Mouse (Mus musculus) MEL (cell line): ENCODE data around the gene Pin1. TPM values are rescaled to one million over a fixed set of nuclear protein-coding genes. Genes with fewer than 3 reads are reported as not detected.
A peak's percentile ranks its signal among the peaks of the same experiment; 100 is the strongest.

ENCODE experiments used
- DNase-seq: peaks from one replicate; pipeline ENCODE4 v3.0.0; 2011; ENCODE audit warnings: low read depth, low spot score
- H3K27ac ChIP-seq: 2 replicates; pipeline ENCODE4 v1.5.1; 2012; ENCODE audit warnings: low read depth, mild to moderate bottlenecking, control low read depth, low read length, moderate library complexity; ENCODE audit not compliant: control insufficient read depth
- H3K27me3 ChIP-seq, 2 experiments: fragments of 150-350 bp in 1 of 2; sonication (generic) in 1 of 2; 2 replicates each; pipeline ENCODE4 v1.6.1; 2012; ENCODE audit warnings: low read length in 2 of 2, mild to moderate bottlenecking in 2 of 2, improper control_type of control experiment in 1 of 2, moderate library complexity in 1 of 2; ENCODE audit not compliant: insufficient read depth in 2 of 2, control insufficient read depth in 1 of 2
- H3K36me3 ChIP-seq, 2 experiments: 2 replicates each; pipeline ENCODE4 v1.6.1; 2012 to 2014; ENCODE audit warnings: low read length in 2 of 2, improper control_type of control experiment in 1 of 2, inconsistent platforms in 1 of 2, mild to moderate bottlenecking in 1 of 2; ENCODE audit not compliant: insufficient read depth in 2 of 2, control insufficient read depth in 1 of 2
- H3K4me1 ChIP-seq, 2 experiments: fragments of 150-350 bp in 1 of 2; sonication (generic) in 1 of 2; 2 replicates each; pipeline ENCODE4 v1.6.1; 2012; ENCODE audit warnings: low read length in 2 of 2, improper control_type of control experiment in 1 of 2, mild to moderate bottlenecking in 1 of 2; ENCODE audit not compliant: insufficient read depth in 2 of 2, control insufficient read depth in 1 of 2
- H3K4me3 ChIP-seq, 2 experiments: fragments of 150-350 bp in 1 of 2; sonication (generic) in 1 of 2; 2 replicates each; pipeline ENCODE4 v1.5.1; 2012; ENCODE audit warnings: low read depth in 2 of 2, low read length in 2 of 2, mild to moderate bottlenecking in 2 of 2, moderate library complexity in 2 of 2, control low read depth in 1 of 2, improper control_type of control experiment in 1 of 2; ENCODE audit not compliant: control insufficient read depth in 1 of 2, insufficient read depth in 1 of 2
- H3K79me2 ChIP-seq: 2 replicates; pipeline ENCODE4 v1.6.1; 2012; ENCODE audit warnings: mild to moderate bottlenecking, low read length, moderate library complexity; ENCODE audit not compliant: control insufficient read depth, poor library complexity, insufficient read depth
- H3K9ac ChIP-seq: 2 replicates; pipeline ENCODE4 v1.6.1; 2012; ENCODE audit warnings: low read depth, mild to moderate bottlenecking, control low read depth, low read length, moderate library complexity; ENCODE audit not compliant: control insufficient read depth, poor library complexity, severe bottlenecking
- H3K9me3 ChIP-seq: fragments of 150-350 bp; sonication (generic); replicated peaks from 2 replicates; pipeline ENCODE4 v1.6.1; 2012; ENCODE audit warnings: mild to moderate bottlenecking, low read length, improper control_type of control experiment, moderate library complexity; ENCODE audit not compliant: insufficient read depth
- CHD1 ChIP-seq: IDR thresholded peaks from 2 replicates; pipeline ENCODE4 v1.6.1; 2012; ENCODE audit warnings: low read depth, mild to moderate bottlenecking, inconsistent platforms, low read length, improper control_type of control experiment
- CTCF ChIP-seq, 3 experiments: IDR thresholded peaks in 2 of 3; conservative IDR thresholded peaks in 1 of 3; 2 replicates each; pipeline ENCODE4 v1.5.1; 2011 to 2012; ENCODE audit warnings: low read length in 3 of 3, low read depth in 2 of 3, mild to moderate bottlenecking in 2 of 3, improper control_type of control experiment in 1 of 3, inconsistent platforms in 1 of 3, mixed read lengths in 1 of 3, moderate library complexity in 1 of 3; ENCODE audit not compliant: control insufficient read depth in 1 of 3, insufficient read depth in 1 of 3, poor library complexity in 1 of 3, severe bottlenecking in 1 of 3
- ELF1 ChIP-seq: IDR thresholded peaks from 2 replicates; pipeline ENCODE4 v1.6.1; 2014; ENCODE audit warnings: low read depth, mild to moderate bottlenecking, inconsistent platforms, low read length, improper control_type of control experiment, moderate library complexity
- EP300 ChIP-seq, 2 experiments: IDR thresholded peaks; 2 replicates each; pipeline ENCODE4 v1.6.1; 2011; ENCODE audit warnings: improper control_type of control experiment in 2 of 2, low read length in 2 of 2, low read depth in 1 of 2, mild to moderate bottlenecking in 1 of 2
- ETS1 ChIP-seq: IDR thresholded peaks from 2 replicates; pipeline ENCODE4 v1.6.1; 2012; ENCODE audit warnings: low read depth, mild to moderate bottlenecking, inconsistent platforms, low read length, improper control_type of control experiment, moderate library complexity
- GATA1 ChIP-seq: IDR thresholded peaks from 2 replicates; pipeline ENCODE4 v1.6.1; 2011; ENCODE audit warnings: low read depth, low read length, improper control_type of control experiment
- HCFC1 ChIP-seq: IDR thresholded peaks from 2 replicates; pipeline ENCODE4 v1.6.1; 2012; ENCODE audit warnings: low read depth, mild to moderate bottlenecking, inconsistent platforms, low read length, improper control_type of control experiment, moderate library complexity
- KAT2A ChIP-seq: conservative IDR thresholded peaks from 2 replicates; pipeline ENCODE4 v1.6.1; 2012; ENCODE audit warnings: low read depth, low read length, improper control_type of control experiment, inconsistent platforms
- MEF2A ChIP-seq: IDR thresholded peaks from 2 replicates; pipeline ENCODE4 v1.6.1; 2014; ENCODE audit warnings: low read depth, mild to moderate bottlenecking, inconsistent platforms, low read length, improper control_type of control experiment; ENCODE audit not compliant: poor library complexity, insufficient replicate concordance, severe bottlenecking; ENCODE audit errors: extremely low read depth
- MXI1 ChIP-seq: IDR thresholded peaks from 2 replicates; pipeline ENCODE4 v1.6.1; 2011; ENCODE audit warnings: mild to moderate bottlenecking, low read depth, low read length, improper control_type of control experiment
- MYC ChIP-seq: IDR thresholded peaks from 2 replicates; pipeline ENCODE4 v1.6.1; 2011; ENCODE audit warnings: low read depth, mild to moderate bottlenecking, low read length, improper control_type of control experiment, moderate library complexity
- NELFE ChIP-seq: IDR thresholded peaks from 2 replicates; pipeline ENCODE4 v1.6.1; 2011; ENCODE audit warnings: low read depth, low read length, improper control_type of control experiment
- POLR2A ChIP-seq, 2 experiments: IDR thresholded peaks; 2 replicates each; pipeline ENCODE4 v1.6.1; 2011 to 2012; ENCODE audit warnings: low read length in 2 of 2, mild to moderate bottlenecking in 2 of 2, control low read depth in 1 of 2, improper control_type of control experiment in 1 of 2, low read depth in 1 of 2, moderate library complexity in 1 of 2; ENCODE audit not compliant: control insufficient read depth in 1 of 2, insufficient read depth in 1 of 2, poor library complexity in 1 of 2
- POLR2AphosphoS5 ChIP-seq: IDR thresholded peaks from 2 replicates; pipeline ENCODE4 v1.6.1; 2012; ENCODE audit warnings: low read depth, borderline replicate concordance, mild to moderate bottlenecking, inconsistent platforms, low read length, moderate library complexity, mixed read lengths
- RAD21 ChIP-seq: IDR thresholded peaks from 2 replicates; pipeline ENCODE4 v1.6.1; 2011; ENCODE audit warnings: mild to moderate bottlenecking, low read depth, low read length, improper control_type of control experiment
- SIN3A ChIP-seq: IDR thresholded peaks from 2 replicates; pipeline ENCODE4 v1.6.1; 2012; ENCODE audit warnings: low read length, improper control_type of control experiment, inconsistent platforms
- SMC3 ChIP-seq: IDR thresholded peaks from 2 replicates; pipeline ENCODE4 v1.6.1; 2011; ENCODE audit warnings: low read depth, low read length, improper control_type of control experiment
- TAL1 ChIP-seq: IDR thresholded peaks from 2 replicates; pipeline ENCODE4 v1.6.1; 2012; ENCODE audit warnings: mild to moderate bottlenecking, inconsistent platforms, low read length, moderate library complexity, mixed read lengths
- TBP ChIP-seq: IDR thresholded peaks from 2 replicates; pipeline ENCODE4 v1.8.0; 2011; ENCODE audit warnings: low read depth, low read length, improper control_type of control experiment
- UBTF ChIP-seq: IDR thresholded peaks from 2 replicates; pipeline ENCODE4 v1.6.1; 2012; ENCODE audit warnings: low read depth, mild to moderate bottlenecking, inconsistent platforms, low read length, improper control_type of control experiment, moderate library complexity, borderline replicate concordance; ENCODE audit not compliant: insufficient read depth
- USF1 ChIP-seq: IDR thresholded peaks from 2 replicates; pipeline ENCODE4 v1.6.1; 2014; ENCODE audit warnings: low read depth, mild to moderate bottlenecking, inconsistent platforms, low read length, improper control_type of control experiment, moderate library complexity
- ZC3H11A ChIP-seq: IDR thresholded peaks from 2 replicates; pipeline ENCODE4 v1.6.1; 2012; ENCODE audit warnings: low read depth, mild to moderate bottlenecking, inconsistent platforms, low read length, improper control_type of control experiment
- polyA plus RNA-seq, 2 experiments: library from polyadenylated mRNA; stranded (reverse) in 1 of 2; unstranded in 1 of 2; fragments of >175 nt in 1 of 2; fragments of >200 nt in 1 of 2; gene quantifications; 2 replicates each; pipeline versions ENCODE4 v1.2.1 to v1.2.4; 2012; ENCODE audit warnings: low replicate concordance in 2 of 2, low read depth in 1 of 2; ENCODE audit not compliant: insufficient read length in 2 of 2, insufficient read depth in 1 of 2, missing spikeins in 1 of 2
- total RNA-seq: library from RNA; depleted of rRNA; stranded (reverse); fragments of 300-350 nt; gene quantifications from 2 replicates; pipeline ENCODE4 v1.2.3, GENCODE M21; 2012

Gene Pin1
- total and polyA plus RNA-seq, 3 experiments, result 136 to 202 (median 201) TPM

GRCm38 (mm10) chr9:20638552-20638951, 13.3 kb upstream of the Pin1 start:
- peaks cover 0 to 11% of the 10 kb centered on the region in 2 experiments; a peak in 3 of 4 replicates for H3K4me1 ChIP-seq
- no peak for DNase-seq
- no peak for TF ChIP-seq SIN3A
- TF ChIP-seq MXI1, result no peak
- TF ChIP-seq UBTF, result no peak
- peaks cover 36% of the 10 kb centered on the region for H3K79me2 ChIP-seq
- H3K4me3 ChIP-seq, result no peak overlapping the region
- no peak overlapping the region for H3K9ac ChIP-seq
- H3K27ac ChIP-seq, result no peak overlapping the region
- H3K36me3 ChIP-seq, result peaks cover 12 to 15% of the 10 kb centered on the region in 2 experiments
- no peaks in the 10 kb centered on the region for H3K9me3 ChIP-seq
- no peaks in the 10 kb centered on the region for H3K27me3 ChIP-seq

DNA sequence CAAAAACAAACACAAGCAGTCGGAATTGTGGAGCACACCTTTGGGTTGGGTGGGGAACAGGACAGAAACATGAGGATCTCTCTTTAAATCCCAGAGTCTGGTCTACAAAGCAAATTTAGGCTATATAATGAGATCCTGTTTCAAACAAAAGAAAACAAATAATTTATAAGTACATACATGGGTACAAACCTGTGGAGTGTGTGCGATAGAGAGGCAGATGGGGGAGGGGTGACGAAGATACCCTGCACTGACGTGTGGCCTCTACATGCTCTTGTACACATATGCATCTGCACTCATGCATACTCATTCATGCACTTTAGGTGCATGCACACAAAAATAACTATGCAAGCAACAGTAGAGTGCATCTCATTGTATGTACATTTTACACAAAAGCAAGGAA, 12.4 kb upstream of the Pin1 start:
- Histone ChIP-seq H3K9me3 (no peaks in the 10 kb centered on the region), H3K27me3 (no peaks in the 10 kb centered on the region), H3K4me1 (peaks cover 0 to 11% of the 10 kb centered on the region in 2 experiments; a peak in 3 of 4 replicates), H3K27ac (no peak overlapping the region), H3K9ac (no peak overlapping the region), H3K79me2 (peaks cover 45% of the 10 kb centered on the region), H3K4me3 (no peak overlapping the region), H3K36me3 (peaks cover 12 to 15% of the 10 kb centered on the region in 2 experiments)
- no peak for DNase-seq
- TF ChIP-seq CHD1, result no peak
- no peak for TF ChIP-seq SMC3
- TF ChIP-seq KAT2A, result no peak
- no peak for TF ChIP-seq EP300 (IDR thresholded peaks at IDR 0.05; ENCODE audit: low read depth in 1 of 2, low read length in 2 of 2)
- TF ChIP-seq POLR2AphosphoS5, result 0 out of 2 replicates have a peak, but pooled peaks have one; percentile 33
- no peak for TF ChIP-seq HCFC1
- TF ChIP-seq NELFE, result 0 out of 2 replicates have a peak, but pooled peaks have one; percentile 4
- no peak for TF ChIP-seq RAD21

GRCm38 (mm10) chr9:20641501-20641900, 10.4 kb upstream of the Pin1 start:
- H3K27ac ChIP-seq, result no peak overlapping the region
- no peak for DNase-seq
- no peaks in the 10 kb centered on the region for H3K27me3 ChIP-seq
- H3K4me3 ChIP-seq, result no peak overlapping the region
- H3K4me1 ChIP-seq, result peaks cover 3 to 16% of the 10 kb centered on the region in 2 experiments
- H3K9me3 ChIP-seq, result no peaks in the 10 kb centered on the region
- peaks cover 14 to 21% of the 10 kb centered on the region in 2 experiments for H3K36me3 ChIP-seq
- H3K9ac ChIP-seq, result no peak overlapping the region
- H3K79me2 ChIP-seq, result peaks cover 62% of the 10 kb centered on the region
- TF ChIP-seq ELF1, result no peak
- TF ChIP-seq TBP, result no peak
- no peak for TF ChIP-seq TAL1
- TF ChIP-seq EP300 (IDR thresholded peaks at IDR 0.05; ENCODE audit: low read depth in 1 of 2, low read length in 2 of 2), result no peak
- TF ChIP-seq HCFC1, result no peak
- no peak for TF ChIP-seq ZC3H11A
- no peak for TF ChIP-seq CTCF (IDR thresholded peaks at IDR 0.05 in 2 of 3, conservative IDR thresholded peaks at IDR 0.05 in 1 of 3; ENCODE audit: control insufficient read depth in 1 of 3, insufficient read depth in 1 of 3, low read depth in 2 of 3, low read length in 3 of 3, poor library complexity in 1 of 3, severe bottlenecking in 1 of 3)
- TF ChIP-seq KAT2A, result no peak
- TF ChIP-seq MYC, result no peak
- TF ChIP-seq NELFE, result no peak
- no peak for TF ChIP-seq POLR2A (IDR thresholded peaks at IDR 0.05; ENCODE audit: control insufficient read depth in 1 of 2, insufficient read depth in 1 of 2, low read depth in 1 of 2, low read length in 2 of 2, poor library complexity in 1 of 2)
- TF ChIP-seq USF1, result no peak
- no peak for TF ChIP-seq MEF2A
- TF ChIP-seq ETS1, result no peak
- no peak for TF ChIP-seq GATA1
